Mouse (Mus musculus) midbrain, embryonic 12.5 days (tissue): Measurements from ENCODE around the gene Wsb1. TPM values are rescaled to one million over a fixed set of nuclear protein-coding genes. Genes with fewer than 3 reads are reported as not detected.

Experiments
- ATAC-seq: fragments of 200-750 bp; cut with Nextera tagmentation; 2 replicates; pipeline ENCODE4 v1.8.0; 2017; ENCODE audit warnings: low read depth, moderate TSS enrichment, moderate library complexity; ENCODE audit not compliant: low FRiP score
- H3K27ac ChIP-seq: fragments of 300-500 bp; sonication (generic); replicated peaks from 2 replicates; pipeline ENCODE4 v1.5.1; 2016; ENCODE audit warnings: mild to moderate bottlenecking
- H3K27me3 ChIP-seq: fragments of 300-500 bp; sonication (generic); 2 replicates; pipeline ENCODE4 v1.6.1; 2016; ENCODE audit warnings: mild to moderate bottlenecking
- H3K36me3 ChIP-seq: fragments of 300-500 bp; sonication (generic); 2 replicates; pipeline ENCODE4 v1.6.1; 2016
- H3K4me1 ChIP-seq: fragments of 300-500 bp; sonication (generic); 2 replicates; pipeline ENCODE4 v1.6.1; 2016
- H3K4me2 ChIP-seq: fragments of 300-500 bp; sonication (generic); replicated peaks from 2 replicates; pipeline ENCODE4 v1.6.1; 2016; ENCODE audit warnings: mild to moderate bottlenecking, moderate library complexity
- H3K4me3 ChIP-seq: fragments of 300-500 bp; sonication (generic); 2 replicates; pipeline ENCODE4 v1.5.1; 2016; ENCODE audit warnings: mild to moderate bottlenecking
- H3K9ac ChIP-seq: fragments of 300-500 bp; sonication (generic); replicated peaks from 2 replicates; pipeline ENCODE4 v1.6.1; 2016; ENCODE audit warnings: mild to moderate bottlenecking, moderate library complexity
- H3K9me3 ChIP-seq: fragments of 300-500 bp; sonication (generic); 2 replicates; pipeline ENCODE4 v1.6.1; 2016; ENCODE audit warnings: mild to moderate bottlenecking
- WGBS: fragments of 180-500 bp; shearing (Covaris S2); methylation state at CpG from one replicate; pipeline ENCODE4 v1.1.7; 2016; 5-methylcytosine and 5-hydroxymethylcytosine counted together
- polyA plus RNA-seq: library from polyadenylated mRNA; unstranded; fragments of >200 nt; fragmentation: Nextera tagmentation; extraction: Ambion mirVana; gene quantifications from 2 replicates; pipeline ENCODE4 v1.2.1, GENCODE M21; 2016

Wsb1 gene
- polyA plus RNA-seq, 1 experiment from 2014 or later: 490 TPM

- no peaks in the 10 kb centered on the region for H3K36me3 ChIP-seq
- no peak for ATAC-seq
- H3K4me1 ChIP-seq: no peaks in the 10 kb centered on the region
- H3K4me2 ChIP-seq: no peak overlapping the region
- H3K9ac ChIP-seq: no peak overlapping the region
- 95% methylated on average over 4 of the region's 4 CpGs for WGBS
- no peak overlapping the region for H3K27ac ChIP-seq
- H3K27me3 ChIP-seq: no peaks in the 10 kb centered on the region; the same call in 1 of the 2 replicates
- no peaks in the 10 kb centered on the region for H3K9me3 ChIP-seq
- H3K4me3 ChIP-seq: no peak overlapping the region
Measured at GRCm38 (mm10) chr11:79208462-79208861, 46.0 kb downstream of the Wsb1 start.

GRCm38 (mm10) chr11:79207691-79208090, 46.8 kb downstream of the Wsb1 start:
- Histone ChIP-seq H3K27me3 (no peaks in the 10 kb centered on the region; the same call in 1 of the 2 replicates), H3K36me3 (no peaks in the 10 kb centered on the region), H3K4me3 (no peak overlapping the region), H3K9me3 (no peaks in the 10 kb centered on the region), H3K27ac (no peak overlapping the region), H3K4me1 (no peaks in the 10 kb centered on the region), H3K9ac (no peak overlapping the region), H3K4me2 (no peak overlapping the region)
- 85% methylated on average over 10 of the region's 10 CpGs for WGBS
- ATAC-seq: no peak

- no peak for ATAC-seq
- Histone ChIP-seq H3K4me1 (peaks cover 3% of the 10 kb centered on the region; the same call in 1 of the 2 replicates), H3K27ac (no peak overlapping the region), H3K9ac (no peak overlapping the region), H3K4me3 (no peak overlapping the region), H3K9me3 (no peaks in the 10 kb centered on the region), H3K36me3 (no peaks in the 10 kb centered on the region), H3K27me3 (no peaks in the 10 kb centered on the region; the same call in 1 of the 2 replicates), H3K4me2 (no peak overlapping the region)
- 86% methylated on average over 3 of the region's 3 CpGs for WGBS
Measured at GRCm38 (mm10) chr11:79204444-79204843, 50.0 kb downstream of the Wsb1 start.

GRCm38 (mm10) chr11:79200502-79200901, 54.0 kb downstream of the Wsb1 start:
- no peak for ATAC-seq
- Histone ChIP-seq H3K4me3 (no peak overlapping the region), H3K9me3 (no peaks in the 10 kb centered on the region), H3K4me1 (peaks cover 17% of the 10 kb centered on the region), H3K36me3 (no peaks in the 10 kb centered on the region), H3K9ac (no peak overlapping the region), H3K27me3 (no peaks in the 10 kb centered on the region), H3K27ac (no peak overlapping the region), H3K4me2 (no peak overlapping the region)
- 60% methylated on average over 7 of the region's 7 CpGs for WGBS

- ATAC-seq: no peak
- WGBS: 95% methylated on average over 4 of the region's 4 CpGs
- Histone ChIP-seq H3K27me3 (no peaks in the 10 kb centered on the region), H3K4me1 (peaks cover 17% of the 10 kb centered on the region), H3K9ac (no peak overlapping the region), H3K4me2 (no peak overlapping the region), H3K9me3 (no peaks in the 10 kb centered on the region), H3K4me3 (no peak overlapping the region), H3K36me3 (no peaks in the 10 kb centered on the region), H3K27ac (no peak overlapping the region)
Measured at GRCm38 (mm10) chr11:79198562-79198961, 55.9 kb downstream of the Wsb1 start.

GRCm38 (mm10) chr11:79197846-79198235, 56.6 kb downstream of the Wsb1 start:
- Histone ChIP-seq H3K4me3 (no peak overlapping the region), H3K36me3 (no peaks in the 10 kb centered on the region), H3K4me2 (no peak overlapping the region), H3K9me3 (no peaks in the 10 kb centered on the region), H3K27ac (no peak overlapping the region), H3K9ac (no peak overlapping the region), H3K4me1 (peaks cover 17% of the 10 kb centered on the region), H3K27me3 (no peaks in the 10 kb centered on the region)
- ATAC-seq: no peak
- WGBS: 86% methylated on average over 6 of the region's 6 CpGs

- no peak overlapping the region for H3K4me2 ChIP-seq
- no peak overlapping the region for H3K9ac ChIP-seq
- ATAC-seq: no peak
- WGBS: 68% methylated on average over 13 of the region's 13 CpGs
- peaks cover 17% of the 10 kb centered on the region for H3K4me1 ChIP-seq
- H3K36me3 ChIP-seq: no peaks in the 10 kb centered on the region
- no peaks in the 10 kb centered on the region for H3K9me3 ChIP-seq
- H3K4me3 ChIP-seq: no peak overlapping the region
- H3K27ac ChIP-seq: no peak overlapping the region
- H3K27me3 ChIP-seq: no peaks in the 10 kb centered on the region
Measured at GRCm38 (mm10) chr11:79196876-79197845, 57.3 kb downstream of the Wsb1 start.

- H3K9ac ChIP-seq: no peak overlapping the region
- 69% methylated on average over 3 of the region's 3 CpGs for WGBS
- no peak overlapping the region for H3K27ac ChIP-seq
Measured at GRCm38 (mm10) chr11:79196196-79196869, 58.1 kb downstream of the Wsb1 start.

GRCm38 (mm10) chr11:79192176-79192575, 62.3 kb downstream of the Wsb1 start:
- no peak overlapping the region for H3K9ac ChIP-seq
- ATAC-seq: no peak
- WGBS: 95% methylated on average over 1 of the region's 1 CpGs
- no peak overlapping the region for H3K4me3 ChIP-seq
- H3K4me1 ChIP-seq: peaks cover 10% of the 10 kb centered on the region; the same call in 1 of the 2 replicates
- H3K27me3 ChIP-seq: no peaks in the 10 kb centered on the region
- H3K9me3 ChIP-seq: no peaks in the 10 kb centered on the region
- H3K36me3 ChIP-seq: no peaks in the 10 kb centered on the region
- H3K27ac ChIP-seq: no peak overlapping the region
- no peak overlapping the region for H3K4me2 ChIP-seq

More at GRCm38 (mm10) chr11:79196196-79196869, 58.1 kb downstream of the Wsb1 start:
- no peaks in the 10 kb centered on the region for H3K9me3 ChIP-seq
- no peaks in the 10 kb centered on the region for H3K36me3 ChIP-seq
- no peak overlapping the region for H3K4me3 ChIP-seq
- no peaks in the 10 kb centered on the region for H3K27me3 ChIP-seq
- ATAC-seq: no peak
- H3K4me1 ChIP-seq: peaks cover 17% of the 10 kb centered on the region
- no peak overlapping the region for H3K4me2 ChIP-seq

- Histone ChIP-seq H3K36me3 (no peaks in the 10 kb centered on the region), H3K27me3 (no peaks in the 10 kb centered on the region), H3K9ac (no peak overlapping the region), H3K27ac (no peak overlapping the region), H3K4me1 (0 out of 2 replicates have a peak, but pooled peaks cover 1% of the 10 kb centered on the region), H3K4me3 (no peak overlapping the region), H3K9me3 (no peaks in the 10 kb centered on the region), H3K4me2 (no peak overlapping the region)
- ATAC-seq: no peak
- WGBS: 91% methylated on average over 4 of the region's 4 CpGs
Measured at GRCm38 (mm10) chr11:79191214-79191613, 63.3 kb downstream of the Wsb1 start.

- Histone ChIP-seq H3K4me2 (no peak overlapping the region), H3K9me3 (no peaks in the 10 kb centered on the region), H3K36me3 (no peaks in the 10 kb centered on the region), H3K4me1 (no peaks in the 10 kb centered on the region), H3K27ac (no peak overlapping the region), H3K4me3 (no peak overlapping the region), H3K27me3 (no peaks in the 10 kb centered on the region), H3K9ac (no peak overlapping the region)
- ATAC-seq: no peak
- WGBS: 76% methylated on average over 2 of the region's 2 CpGs
Measured at GRCm38 (mm10) chr11:79190257-79190656, 64.2 kb downstream of the Wsb1 start.
